Mouse (Mus musculus): ENCODE results near the gene Gm5930. TPM values are rescaled to one million over a fixed set of nuclear protein-coding genes. Genes with fewer than 3 reads are reported as not detected.
"Not testable (repeated sequence)": the region's sequence is repeated elsewhere in the genome, so short reads cannot be mapped to it uniquely, and the experiment has no call there.

Gm5930 gene
- not detected for total RNA-seq (2021)

- DNase-seq; intact Hi-C loops (cut with DNase I): not testable (repeated sequence)
Observed at GRCm38 (mm10) chr14:44338484-44338883, at the start of gene Gm5930. Gm5930 (minus strand) TSS chr14:44338584.

DNA sequence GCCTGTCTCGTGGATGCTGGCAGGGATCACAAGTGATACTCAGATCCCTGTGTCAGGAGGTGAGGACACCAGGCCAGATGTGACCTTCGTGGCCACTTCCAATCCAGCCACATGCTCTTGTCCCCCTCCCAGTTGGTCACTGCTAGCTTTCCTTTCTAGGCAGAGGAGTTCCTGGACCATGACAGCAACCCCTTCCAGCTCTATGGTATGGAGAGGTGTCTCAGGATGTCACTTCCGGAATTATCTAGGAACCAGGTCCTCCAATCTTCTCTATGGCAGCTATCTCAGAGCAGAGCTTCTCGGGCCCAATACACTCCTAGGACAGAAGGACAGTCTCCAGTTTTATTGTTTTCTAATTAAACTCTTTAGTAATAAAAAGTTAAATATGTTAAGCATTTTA lies 45.8 kb upstream of the Gm5930 start:
- DNase-seq; intact Hi-C loops (cut with DNase I): not testable (repeated sequence)

DNA sequence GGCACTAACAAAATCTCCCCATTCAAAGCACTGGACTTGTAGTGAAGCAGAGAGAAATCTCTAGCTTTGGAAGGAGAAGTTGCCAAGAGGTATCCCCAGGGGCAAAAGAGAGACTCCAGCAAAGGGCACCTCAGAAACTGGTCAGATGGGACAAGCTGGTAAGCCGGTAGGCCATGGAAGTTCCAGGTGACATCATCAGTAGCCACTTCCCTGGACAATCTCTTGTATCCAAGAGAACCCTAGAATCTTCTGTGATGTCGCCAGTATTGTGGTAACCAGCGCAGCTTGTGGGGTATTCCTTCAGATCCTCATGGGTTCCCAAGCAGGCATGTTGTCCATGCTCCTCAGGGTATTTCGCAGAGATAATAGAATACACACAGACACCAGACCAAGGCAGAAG lies 26.7 kb upstream of the Gm5930 start, which contains the start of gene Gm8229:
Gm8229 (plus strand) TSS at position 301 of the 400 bp plus-strand sequence.
- intact Hi-C loops (cut with DNase I); DNase-seq: not testable (repeated sequence)

DNA sequence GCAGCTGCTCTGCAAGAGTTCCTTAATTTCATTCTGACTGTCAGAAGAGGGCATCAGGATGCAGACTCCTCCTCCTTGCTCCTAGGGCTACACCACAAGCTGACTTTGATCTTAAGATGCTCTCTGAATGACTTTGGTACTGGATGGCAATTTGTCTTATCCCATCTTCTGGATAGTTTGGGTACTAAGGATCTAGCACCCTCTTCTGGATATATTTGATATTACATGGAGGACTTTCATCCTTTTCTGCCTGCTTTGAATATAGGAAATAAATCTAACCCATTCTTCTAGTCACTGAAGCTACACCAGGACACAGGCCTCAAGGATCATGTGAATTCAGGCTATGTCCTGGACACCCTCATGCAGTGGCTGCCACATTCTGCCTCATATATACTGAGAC lies 23.9 kb upstream of the Gm5930 start:
- DNase-seq; intact Hi-C loops (cut with DNase I): not testable (repeated sequence)

GRCm38 (mm10) chr14:44361416-44361815 lies 23.0 kb upstream of the Gm5930 start:
- intact Hi-C loops (cut with DNase I); DNase-seq: not testable (repeated sequence)

GRCm38 (mm10) chr14:44312049-44312448 lies 26.3 kb downstream of the Gm5930 start:
- DNase-seq; intact Hi-C loops (cut with DNase I): not testable (repeated sequence)

DNA sequence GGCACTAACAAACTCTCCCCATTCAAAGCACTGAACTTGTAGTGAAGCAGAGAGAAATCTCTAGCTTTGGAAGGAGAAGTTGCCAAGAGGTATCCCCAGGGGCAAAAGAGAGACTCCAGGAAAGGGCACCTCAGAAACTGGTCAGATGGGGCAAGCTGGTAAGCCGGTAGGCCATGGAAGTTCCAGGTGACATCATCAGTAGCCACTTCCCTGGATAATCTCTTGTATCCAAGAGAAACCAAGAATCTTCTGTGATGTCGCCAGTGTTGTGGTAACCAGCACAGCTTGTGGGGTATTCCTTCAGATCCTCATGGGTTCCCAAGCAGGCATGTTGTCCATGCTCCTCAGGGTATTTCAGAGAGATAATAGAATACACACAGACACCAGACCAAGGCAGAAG lies 53.1 kb downstream of the Gm5930 start, which contains the start of gene Gm8220:
Gm8220 (plus strand) TSS at position 301 of the 400 bp plus-strand sequence.
- intact Hi-C loops (cut with DNase I); DNase-seq: not testable (repeated sequence)

Other genes starting within 250 kb of the Gm5930 start
- gene Ear2, start 235.9 kb downstream of the Gm5930 start, total RNA-seq (2021): under 1 TPM in 1 of 2 experiments, not detected in 1; 0.89 TPM
- not detected for gene Gm3327, start 214.7 kb downstream of the Gm5930 start, total RNA-seq (2021)
- gene Gm8212, start 140.9 kb downstream of the Gm5930 start, total RNA-seq (2021): not detected
- gene 4930503E14Rik, start 125.3 kb downstream of the Gm5930 start, total RNA-seq (2021): not detected
- gene Gm8220, start 53.0 kb downstream of the Gm5930 start, total RNA-seq (2021): not detected
- gene Gm8229, start 26.8 kb upstream of the Gm5930 start, total RNA-seq (2021): not detected
- gene Gm3371, start 72.1 kb upstream of the Gm5930 start, total RNA-seq (2021): not detected
- not detected for gene Gm8232, start 95.1 kb upstream of the Gm5930 start, total RNA-seq (2021)
- gene BC061237, start 153.9 kb upstream of the Gm5930 start, total RNA-seq (2021): not detected
- gene Gm17093, start 179.7 kb upstream of the Gm5930 start, total RNA-seq (2021): not detected
- gene Gm8247, start 244.6 kb upstream of the Gm5930 start, total RNA-seq (2021): not detected